Mouse (Mus musculus) frontal cortex, postnatal 14 days (tissue): ENCODE measurements around the gene Plxnc1.

Experiments used
- DNase-seq, 2 experiments: peaks; one replicate each; pipeline ENCODE4 v3.0.0; 2022; ENCODE audit warnings: low spot score in 2 of 2

Plxnc1 gene

DNA sequence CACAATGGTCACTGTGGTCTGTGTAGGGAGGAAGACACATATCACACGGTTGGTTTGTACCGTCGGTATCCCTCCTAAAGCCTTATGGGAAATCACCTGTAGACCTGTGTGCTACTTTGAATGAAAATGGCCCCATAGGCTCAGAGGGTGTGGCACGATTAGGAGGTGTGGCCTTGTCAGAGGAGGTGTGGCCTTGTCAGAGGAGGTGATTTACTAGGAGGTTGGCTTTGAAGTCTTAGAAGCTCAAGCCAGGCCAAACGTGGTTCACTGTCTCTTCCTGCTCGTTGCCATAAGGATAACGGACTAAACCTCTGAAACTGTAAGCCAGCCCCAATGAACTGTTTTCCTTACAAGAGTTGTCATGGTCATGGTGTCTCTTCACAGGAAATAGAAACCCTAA is 73.5 kb downstream of the Plxnc1 start:
- no peak for DNase-seq

DNA sequence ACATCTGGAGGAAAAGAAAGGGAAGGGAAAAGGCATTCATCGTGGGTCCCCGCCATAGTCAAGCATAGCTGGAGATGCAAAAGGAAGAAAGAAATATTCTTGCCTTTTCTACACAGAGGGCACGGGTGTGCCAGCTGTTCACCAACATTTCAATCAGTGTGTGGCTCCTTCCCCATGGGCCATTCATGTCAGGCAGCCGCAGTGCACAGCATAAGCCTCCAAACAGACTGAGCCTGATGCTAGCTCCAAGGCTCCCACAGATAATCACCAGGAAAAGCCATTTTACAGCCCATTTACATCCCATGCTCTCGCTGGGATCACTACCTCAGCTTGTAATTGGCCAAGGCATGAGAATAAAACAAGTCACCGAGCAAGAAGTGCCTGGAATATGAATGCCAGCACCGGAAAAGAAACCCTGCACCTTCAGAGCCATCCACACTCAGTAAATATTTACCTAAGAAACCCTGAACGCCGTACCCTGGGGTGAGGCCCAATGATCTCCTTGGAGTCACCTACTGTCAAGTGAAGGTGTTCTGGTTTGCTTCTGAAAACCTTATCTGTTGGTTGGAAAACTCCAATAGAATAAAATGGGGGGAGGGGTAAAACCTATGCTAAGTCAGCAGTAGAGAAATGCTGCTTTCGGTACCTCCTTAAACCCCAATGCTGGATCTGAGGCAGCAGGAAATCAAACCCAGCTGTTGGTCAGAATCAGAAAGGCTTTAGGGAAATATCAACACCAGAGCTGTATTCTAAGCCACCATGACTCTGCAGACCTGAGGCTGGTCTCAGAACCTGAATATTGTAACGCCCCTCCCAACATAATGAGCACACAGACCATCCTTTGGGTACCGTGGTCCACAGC is 77.4 kb downstream of the Plxnc1 start:
- no peak for DNase-seq

DNA sequence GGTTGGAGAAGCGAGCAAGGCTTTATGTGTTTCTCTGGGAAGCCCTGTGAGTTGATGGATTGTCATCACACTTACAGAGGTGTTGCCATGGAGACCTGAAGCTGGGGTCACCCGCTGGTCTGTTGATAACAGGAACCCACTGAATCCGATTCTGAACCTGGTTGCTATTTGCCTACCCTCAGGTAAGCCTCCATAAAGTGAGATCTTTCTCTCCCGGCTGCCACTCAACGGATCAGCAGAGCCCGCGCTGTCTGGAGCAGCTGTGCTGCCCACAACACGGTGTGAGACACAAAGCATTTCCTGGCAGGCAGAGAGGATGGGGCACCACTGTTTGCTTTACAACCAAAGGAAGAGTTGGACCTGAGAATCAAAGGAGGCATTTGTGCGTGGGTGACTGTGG is 79.4 kb downstream of the Plxnc1 start:
- no peak for DNase-seq

DNA sequence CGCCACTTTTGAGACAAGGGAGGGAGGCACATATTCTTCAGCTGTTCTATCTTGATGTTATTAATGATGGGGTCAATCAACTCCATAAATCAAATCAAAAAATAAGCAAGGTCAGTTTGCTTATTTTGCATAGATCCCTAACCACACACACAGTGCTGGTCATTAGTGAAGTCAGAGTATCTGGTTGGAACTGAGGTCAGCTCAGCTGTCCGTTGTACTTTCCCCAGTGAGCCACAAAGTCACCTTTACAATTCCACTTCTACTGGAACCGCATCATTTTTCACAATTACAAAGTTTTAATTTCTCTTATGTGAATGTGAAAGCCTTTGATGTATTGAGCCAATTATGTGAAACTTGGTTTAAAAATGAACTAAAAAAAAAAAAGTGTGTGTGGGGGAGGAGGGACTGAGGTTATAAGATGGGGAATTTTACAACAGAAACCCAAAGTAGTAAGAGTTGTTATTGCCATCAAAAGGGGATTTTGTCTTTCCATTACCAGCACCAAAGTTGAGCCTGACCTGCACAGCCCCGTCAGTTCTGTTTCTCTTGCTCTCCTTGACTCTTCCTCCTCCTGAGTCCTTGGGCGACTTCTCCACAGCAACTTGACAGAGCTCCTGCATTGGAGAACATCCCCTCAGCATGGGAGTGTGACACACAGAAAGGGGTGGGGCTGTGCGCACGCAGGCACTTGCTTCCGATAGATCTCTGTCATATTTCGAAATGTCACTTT is 80.3 kb downstream of the Plxnc1 start:
- DNase-seq: no peak

DNA sequence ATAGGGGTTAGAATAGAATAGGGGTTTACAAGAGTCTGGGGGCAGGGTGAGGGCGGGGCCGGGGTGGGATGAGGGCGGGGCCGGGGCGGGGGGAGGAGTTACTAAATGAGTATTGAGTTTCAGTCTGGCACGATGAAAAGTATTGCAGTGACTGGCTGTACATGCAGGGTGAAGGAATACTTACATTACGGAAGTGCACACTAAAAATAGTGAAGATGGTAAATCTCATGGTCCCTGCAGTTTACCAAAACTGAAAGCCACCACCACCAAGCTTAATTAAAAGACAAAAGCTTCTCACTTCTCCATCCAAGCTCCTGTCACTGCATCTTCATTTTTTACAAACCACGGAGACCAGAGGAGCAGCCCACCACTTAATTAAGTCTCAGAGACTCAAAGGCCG is 81.4 kb downstream of the Plxnc1 start:
- no peak for DNase-seq

DNA sequence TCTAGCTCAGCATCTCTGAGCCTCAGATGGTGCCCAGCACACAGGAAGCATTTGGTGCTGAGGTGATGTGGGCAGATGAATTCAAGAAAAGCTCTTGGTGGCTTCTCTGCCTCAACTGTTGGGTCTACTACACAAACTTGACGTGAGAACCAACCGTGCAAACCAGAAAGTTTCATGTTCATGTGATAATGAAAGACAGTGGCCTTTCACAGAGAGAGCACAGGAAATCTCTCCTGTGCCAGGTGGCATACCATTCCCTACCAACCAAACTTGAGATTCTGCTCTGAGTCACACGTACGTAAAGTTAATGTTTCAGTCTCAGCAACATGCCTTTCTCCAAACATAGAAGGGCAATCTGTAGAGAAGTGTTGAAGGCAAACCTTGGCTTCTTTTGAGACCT is 83.8 kb downstream of the Plxnc1 start:
- DNase-seq: no peak

DNA sequence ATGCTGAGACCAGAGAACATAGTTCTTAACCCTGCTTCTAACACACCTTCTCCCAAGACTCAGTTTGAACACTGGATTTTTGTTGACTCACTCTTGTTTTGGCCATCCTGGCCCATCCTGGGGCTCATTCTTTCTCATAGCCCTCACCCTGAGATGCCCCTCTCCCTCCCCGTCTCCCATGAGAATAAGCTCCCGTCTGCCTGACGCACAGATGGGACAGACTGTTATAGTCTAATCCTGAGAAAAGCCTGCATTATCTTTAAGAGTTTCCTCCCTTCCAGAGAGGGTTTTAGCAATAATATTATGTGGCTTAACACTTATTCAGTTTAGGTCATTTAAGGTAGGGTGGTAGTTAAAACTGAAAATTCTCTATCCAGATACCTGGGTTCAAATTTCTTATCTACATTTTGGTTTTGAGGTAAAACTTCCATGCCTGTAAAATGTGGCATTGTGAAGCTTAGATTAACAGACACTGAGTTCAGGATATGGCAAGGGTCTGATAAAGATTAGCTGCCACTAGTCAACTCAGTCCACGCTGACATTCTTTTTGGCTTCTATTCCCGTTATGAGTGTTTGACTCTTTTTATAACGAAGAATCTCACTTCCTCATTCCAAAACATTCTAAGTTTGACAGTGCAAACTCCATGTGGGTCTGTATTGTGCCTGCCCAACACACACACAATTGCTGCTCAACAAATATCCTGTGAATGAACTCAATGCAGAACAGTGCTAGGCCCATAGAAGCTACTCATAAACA is 86.2 kb downstream of the Plxnc1 start:
- DNase-seq: no peak

DNA sequence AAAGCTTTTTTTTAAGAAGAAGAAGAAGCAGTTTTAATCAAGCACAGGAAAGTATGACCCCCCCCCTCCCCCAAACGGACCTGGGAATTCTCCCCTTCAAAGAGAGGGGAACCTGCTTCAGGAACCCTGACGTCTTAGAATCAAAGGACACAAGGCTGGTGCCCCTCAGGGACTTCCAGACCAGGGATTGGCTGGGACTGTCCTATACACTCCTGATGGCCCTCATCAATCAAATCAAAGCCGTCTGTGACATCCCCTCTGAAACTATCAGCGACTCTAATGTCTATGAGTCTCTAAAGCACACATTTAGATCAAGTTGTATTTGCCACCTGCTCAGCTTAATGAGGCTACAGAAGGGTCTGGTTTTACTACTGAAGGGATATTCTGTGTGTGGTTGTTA is 94.1 kb downstream of the Plxnc1 start:
- no peak for DNase-seq

DNA sequence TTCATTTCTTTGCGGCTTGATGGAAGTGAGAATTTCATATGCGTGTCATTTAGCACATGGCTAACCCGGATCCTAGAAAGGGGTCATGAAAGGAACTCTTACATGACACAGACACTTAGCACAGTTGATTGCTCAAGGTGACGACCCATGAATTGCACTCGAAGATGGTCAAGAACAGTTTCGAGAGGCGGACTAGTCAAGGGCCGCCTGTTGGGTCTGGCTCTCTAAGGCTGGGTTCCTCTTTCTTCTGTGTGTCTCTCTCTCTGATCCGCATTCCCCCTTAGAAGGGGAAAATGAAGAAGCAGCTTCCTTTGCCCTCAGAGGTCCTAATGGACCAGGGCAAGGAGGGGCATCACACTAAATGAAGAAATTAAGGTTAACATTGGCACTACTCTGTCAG is 94.7 kb downstream of the Plxnc1 start:
- no peak for DNase-seq

DNA sequence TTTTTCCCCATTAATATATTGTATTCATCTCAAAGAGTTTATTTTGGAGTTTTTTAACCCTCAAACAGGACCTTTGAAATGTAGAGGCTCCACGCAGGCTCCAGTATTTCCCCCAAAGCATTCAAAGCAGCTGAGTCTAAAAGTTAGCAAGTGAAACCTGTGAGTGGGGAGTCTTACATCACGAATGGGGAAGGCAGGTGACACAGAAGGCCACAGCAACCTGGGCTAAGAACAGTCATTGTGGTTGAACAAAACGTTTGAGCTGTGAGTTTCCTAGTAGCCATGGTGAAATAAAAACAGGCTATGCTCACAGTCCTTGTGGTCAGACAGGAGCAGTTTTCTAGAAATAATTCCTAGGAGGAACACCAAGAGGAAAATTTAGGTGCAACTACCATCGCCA is 95.3 kb downstream of the Plxnc1 start:
- no peak for DNase-seq

DNA sequence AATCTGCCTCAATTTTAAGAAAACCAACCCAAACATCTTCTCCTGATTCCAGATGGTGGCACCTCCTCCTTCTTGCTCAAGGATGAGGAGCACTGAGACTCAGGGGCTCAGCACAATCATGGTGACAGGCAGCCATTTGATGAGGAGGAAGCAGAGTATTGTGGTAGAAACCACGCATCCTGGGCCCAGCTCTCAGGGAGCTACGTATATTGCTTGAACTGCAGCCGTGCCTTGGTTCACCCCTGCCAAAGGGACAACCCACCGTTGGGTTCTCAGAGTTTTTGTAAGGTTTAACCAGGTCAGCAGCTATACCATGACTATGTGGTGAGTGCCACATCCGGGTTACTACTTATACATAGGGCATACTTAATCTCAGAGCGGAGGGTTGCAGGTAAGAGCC is 96.3 kb downstream of the Plxnc1 start:
- DNase-seq: no peak

DNA sequence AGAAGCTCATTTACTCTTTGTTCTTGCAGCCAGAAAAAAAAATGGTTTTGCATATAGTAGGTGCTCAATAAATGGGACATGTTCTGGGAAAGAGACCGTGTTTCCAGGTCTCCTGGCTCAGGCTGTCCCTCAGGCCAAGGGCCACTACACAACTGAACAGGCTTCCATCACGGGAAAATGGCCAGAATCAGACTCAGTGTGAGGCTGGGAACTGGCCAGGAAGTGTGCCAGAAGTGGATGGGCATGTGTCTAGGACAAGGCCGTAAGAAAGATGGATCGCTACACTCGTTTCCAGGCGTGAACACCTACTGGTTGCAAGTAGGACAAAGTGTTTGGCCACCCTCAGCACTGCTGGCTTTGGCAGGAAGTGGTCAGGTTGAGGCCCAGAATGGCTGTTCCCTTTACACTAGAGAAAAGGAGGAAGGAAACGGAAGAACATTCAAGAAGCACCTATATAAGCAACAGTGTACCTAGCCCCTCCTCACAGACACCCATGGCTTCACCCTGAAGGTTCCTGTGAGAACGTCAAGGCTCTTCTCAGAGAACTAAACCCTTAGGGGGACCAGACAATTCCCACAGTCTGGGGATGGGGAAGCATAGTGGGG is 98.0 kb downstream of the Plxnc1 start:
- no peak for DNase-seq

DNA sequence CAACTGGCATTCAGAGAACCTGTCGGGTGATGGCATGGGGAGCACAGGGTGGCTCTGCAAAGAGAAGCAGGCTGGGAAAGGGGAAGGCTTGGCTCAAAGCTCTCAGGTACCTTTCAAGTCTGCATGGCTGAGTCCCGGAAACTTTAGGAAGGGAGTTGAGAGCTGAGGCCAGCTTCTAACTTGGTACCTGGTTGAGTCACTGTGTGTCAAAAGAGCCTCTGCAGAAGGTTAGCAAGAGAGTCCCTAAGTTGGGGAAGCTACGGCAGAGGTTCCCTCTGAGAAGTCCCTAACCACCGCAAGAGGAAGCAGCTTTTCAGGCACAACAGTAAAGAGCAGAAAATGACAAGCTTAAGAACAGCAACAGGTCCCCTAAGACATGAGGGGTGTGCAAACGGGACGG is 99.9 kb downstream of the Plxnc1 start:
- no peak for DNase-seq

DNA sequence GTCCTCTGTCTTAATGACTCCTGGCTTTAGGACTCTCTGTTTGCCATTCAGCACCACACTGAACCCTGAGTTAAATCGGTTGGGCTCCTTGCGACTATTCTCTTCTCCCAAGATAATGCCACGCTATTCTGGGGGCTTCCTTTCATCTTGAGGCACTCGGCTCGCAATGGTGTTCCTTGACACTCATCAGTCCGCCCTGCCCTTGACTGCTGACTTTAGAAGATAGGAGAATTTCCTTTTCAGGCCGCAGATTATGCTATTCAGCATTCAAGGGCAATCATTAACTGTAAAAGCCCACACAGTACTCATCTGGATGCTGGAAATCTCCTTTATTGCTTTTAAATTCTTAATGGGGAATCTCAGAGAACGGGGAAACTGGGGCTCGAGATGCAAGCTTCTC is 108.8 kb downstream of the Plxnc1 start:
- DNase-seq: no peak

DNA sequence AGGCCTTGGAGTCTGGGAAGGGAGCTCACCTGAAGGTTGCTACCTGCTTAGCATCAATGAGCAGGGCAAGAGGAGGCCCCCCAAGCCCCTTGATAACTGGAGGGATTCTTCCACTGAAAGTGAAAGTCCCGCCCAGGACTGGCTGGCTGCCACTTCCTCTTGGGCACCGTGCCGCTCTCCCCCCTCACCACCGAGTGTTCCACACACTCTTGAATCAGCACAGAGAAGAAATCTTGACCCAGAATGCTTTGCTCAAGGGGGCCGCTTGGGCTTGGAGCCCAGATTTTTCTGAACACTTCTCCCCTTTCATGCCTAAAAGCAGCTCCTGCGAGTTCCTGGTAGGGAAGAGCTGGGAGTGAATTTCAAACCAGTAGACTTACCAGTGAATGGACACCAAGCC is 115.2 kb downstream of the Plxnc1 start:
- DNase-seq: peak; percentile 92 to 93

DNA sequence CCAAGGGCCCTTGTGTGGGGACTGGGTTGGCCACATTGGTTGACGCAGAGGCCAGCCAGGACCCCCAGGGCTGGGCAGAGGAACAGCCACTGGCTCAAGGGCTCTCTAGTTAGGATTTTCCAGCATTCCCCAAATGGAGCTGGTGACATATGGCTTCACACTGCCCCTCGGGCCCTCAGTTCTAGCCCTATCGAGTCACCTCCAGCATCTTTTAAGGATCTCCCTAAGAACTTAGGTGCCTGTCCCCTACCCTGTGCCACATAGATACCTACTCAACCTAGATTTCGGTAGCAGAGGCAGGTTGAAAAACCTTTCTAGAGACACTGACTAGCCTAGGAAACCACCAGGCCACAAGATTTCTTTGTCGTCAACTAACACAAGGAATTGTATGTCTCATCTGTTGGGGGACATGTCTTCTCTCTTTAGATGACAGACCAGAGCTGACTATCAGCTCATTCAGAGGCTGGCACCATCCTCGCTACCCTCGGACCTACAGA is 115.9 kb downstream of the Plxnc1 start:
- no peak for DNase-seq

DNA sequence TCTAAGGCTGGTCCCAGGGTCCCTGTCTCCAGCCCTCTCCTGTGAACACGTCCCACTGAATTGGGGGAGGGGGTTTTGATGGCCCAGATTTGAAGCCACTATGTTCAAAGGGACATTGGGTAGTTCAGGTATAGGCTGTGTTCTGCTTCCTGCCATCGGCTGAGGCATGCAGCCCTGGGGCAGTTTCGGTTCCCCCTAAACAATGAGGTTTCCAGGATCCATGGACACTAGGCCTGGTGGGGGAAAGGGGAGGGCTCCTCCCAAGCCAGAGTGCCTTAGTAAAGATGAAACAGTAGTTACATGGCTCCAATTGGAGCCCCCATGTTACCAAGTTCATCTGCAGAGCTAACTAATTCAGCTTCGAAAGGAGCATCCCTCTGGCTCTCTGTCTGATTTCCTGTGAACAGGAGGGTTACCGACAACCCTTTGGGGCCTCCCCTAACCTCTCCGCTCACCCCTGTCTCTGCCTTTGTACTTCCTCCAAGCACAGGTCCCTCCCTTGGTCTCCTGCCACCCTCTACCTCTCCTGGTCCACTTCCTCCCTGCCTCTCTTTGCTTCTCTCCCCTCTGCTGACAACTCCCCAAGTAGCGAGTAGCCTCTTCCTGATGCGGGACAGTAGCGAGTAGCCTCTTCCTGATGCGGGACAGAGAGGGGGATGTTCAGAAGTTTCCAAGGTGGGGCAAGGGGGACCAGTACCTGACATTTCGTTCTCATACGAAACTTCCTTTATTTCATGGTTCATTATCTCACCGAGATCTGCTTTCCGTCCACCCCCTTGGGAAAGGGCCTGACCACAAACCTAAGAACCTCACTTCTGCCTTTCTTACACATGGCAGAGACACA is 116.5 kb downstream of the Plxnc1 start:
- DNase-seq: no peak

DNA sequence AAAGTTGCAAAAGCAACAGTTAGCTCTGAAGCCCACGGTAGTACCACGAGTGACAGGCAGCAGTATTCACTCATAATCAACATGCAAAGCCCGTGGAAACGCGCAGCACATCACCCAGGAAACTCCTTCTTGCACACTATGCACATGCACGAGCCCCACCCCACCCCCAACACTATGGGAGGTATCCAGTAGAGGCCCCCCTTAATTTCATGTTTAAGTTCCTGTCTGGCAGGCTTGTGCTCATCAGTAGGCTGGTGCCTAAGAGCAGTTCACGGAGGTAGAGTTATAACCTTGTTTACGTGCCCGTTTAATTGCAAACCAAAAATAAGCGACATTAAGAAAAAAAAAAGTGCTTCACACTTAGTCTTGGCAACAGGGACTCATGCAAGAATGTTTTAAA is 117.3 kb downstream of the Plxnc1 start:
- DNase-seq: no peak

DNA sequence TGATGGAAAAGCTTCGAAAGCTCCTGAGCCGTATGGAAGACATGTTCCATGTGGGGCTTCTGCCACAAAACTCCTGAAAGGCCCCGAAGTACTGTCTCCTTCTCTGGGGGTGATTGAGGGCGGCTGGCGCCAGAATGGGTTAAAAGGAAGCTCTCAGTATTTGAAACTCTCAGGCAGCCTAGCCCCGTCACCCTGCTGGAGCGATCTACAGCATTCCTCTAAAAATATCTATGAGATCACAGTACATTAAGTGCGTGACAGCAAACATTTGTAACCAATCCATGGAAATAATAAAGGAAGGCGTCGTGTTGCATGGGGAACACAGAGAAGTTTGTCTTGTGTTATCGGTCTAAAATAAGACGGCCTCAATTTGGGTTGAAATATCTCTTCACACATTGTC is 118.2 kb downstream of the Plxnc1 start:
- no peak for DNase-seq

DNA sequence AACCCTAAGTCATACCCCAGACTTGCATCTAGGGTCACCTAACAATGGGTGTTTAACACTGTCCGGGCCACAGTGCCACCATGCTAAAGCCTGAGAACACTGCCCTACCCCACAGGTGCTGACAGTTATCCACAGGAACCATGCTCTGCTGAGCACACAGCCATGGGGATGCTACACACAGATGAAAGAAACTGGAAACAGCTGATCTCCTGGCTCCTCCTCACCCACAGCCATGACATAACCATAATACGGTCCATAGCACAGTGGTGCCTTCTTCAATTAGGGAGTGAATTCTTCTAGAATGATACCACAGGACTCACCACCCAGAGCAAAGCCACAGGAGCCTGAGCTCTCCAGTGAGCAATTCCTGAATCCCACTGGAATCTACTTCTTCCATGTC is 118.7 kb downstream of the Plxnc1 start:
- no peak for DNase-seq
